Mouse (Mus musculus) kidney, embryonic 15.5 days (tissue): ENCODE results near the gene Mdm2. TPM values are rescaled to one million over a fixed set of nuclear protein-coding genes. Genes with fewer than 3 reads are reported as not detected.

ENCODE experiments used
- ATAC-seq: fragments of 200-750 bp; cut with Nextera tagmentation; replicated peaks from 2 replicates; pipeline ENCODE4 v1.8.0; 2017; ENCODE audit warnings: moderate TSS enrichment; ENCODE audit not compliant: low FRiP score
- H3K27ac ChIP-seq: fragments of 300-500 bp; sonication (generic); 2 replicates; pipeline ENCODE4 v1.5.1; 2015; ENCODE audit warnings: mild to moderate bottlenecking, inconsistent platforms
- H3K27me3 ChIP-seq: fragments of 300-500 bp; sonication (generic); 2 replicates; pipeline ENCODE4 v1.6.1; 2015; ENCODE audit warnings: inconsistent platforms
- H3K36me3 ChIP-seq: fragments of 300-500 bp; sonication (generic); 2 replicates; pipeline ENCODE4 v1.6.1; 2015; ENCODE audit warnings: inconsistent platforms
- H3K4me1 ChIP-seq: fragments of 300-500 bp; sonication (generic); 2 replicates; pipeline ENCODE4 v1.6.1; 2015; ENCODE audit warnings: inconsistent platforms
- H3K4me2 ChIP-seq: fragments of 300-500 bp; sonication (generic); 2 replicates; pipeline ENCODE4 v1.6.1; 2015; ENCODE audit warnings: moderate library complexity, mild to moderate bottlenecking, inconsistent platforms
- H3K4me3 ChIP-seq: fragments of 300-500 bp; sonication (generic); replicated peaks from 2 replicates; pipeline ENCODE4 v1.5.1; 2015; ENCODE audit warnings: mild to moderate bottlenecking, inconsistent platforms
- H3K9ac ChIP-seq: fragments of 300-500 bp; sonication (generic); 2 replicates; pipeline ENCODE4 v1.6.1; 2015; ENCODE audit warnings: mild to moderate bottlenecking, inconsistent platforms
- H3K9me3 ChIP-seq: fragments of 300-500 bp; sonication (generic); replicated peaks from 2 replicates; pipeline ENCODE4 v1.6.1; 2016; ENCODE audit warnings: inconsistent platforms
- WGBS: fragments of 180-500 bp; shearing (Covaris S2); methylation state at CpG from one replicate; pipeline ENCODE4 v1.1.7; 2015; ENCODE audit warnings: mixed read lengths; 5-methylcytosine and 5-hydroxymethylcytosine counted together
- polyA plus RNA-seq: library from polyadenylated mRNA; unstranded; fragments of >200 nt; fragmentation: Nextera tagmentation; extraction: Ambion mirVana; gene quantifications from 2 replicates; pipeline ENCODE4 v1.2.1, GENCODE M21; 2015

Mdm2 gene
- polyA plus RNA-seq, 1 experiment from 2014 or later: 49.7 TPM

GRCm38 (mm10) chr10:117658522-117659429 is 51.8 kb downstream of the Mdm2 start:
- Histone ChIP-seq H3K4me1 (peaks cover 17% of the 10 kb centered on the region), H3K9ac (no peak overlapping the region), H3K27ac (no peak overlapping the region), H3K36me3 (no peaks in the 10 kb centered on the region), H3K4me2 (no peak overlapping the region), H3K9me3 (no peaks in the 10 kb centered on the region), H3K4me3 (no peak overlapping the region), H3K27me3 (no peaks in the 10 kb centered on the region)
- ATAC-seq: no peak
- WGBS: 90% methylated on average over 14 of the region's 14 CpGs

- H3K4me1 ChIP-seq: peaks cover 7% of the 10 kb centered on the region
- H3K4me2 ChIP-seq: no peak overlapping the region
- no peaks in the 10 kb centered on the region for H3K36me3 ChIP-seq
- no peak overlapping the region for H3K9ac ChIP-seq
- no peak for ATAC-seq
- 81% methylated on average over 3 of the region's 3 CpGs for WGBS
- no peaks in the 10 kb centered on the region for H3K27me3 ChIP-seq
- H3K9me3 ChIP-seq: no peaks in the 10 kb centered on the region
- no peak overlapping the region for H3K4me3 ChIP-seq
- no peak overlapping the region for H3K27ac ChIP-seq
Observed at GRCm38 (mm10) chr10:117657659-117658306, 52.8 kb downstream of the Mdm2 start.

- Histone ChIP-seq H3K9me3 (no peaks in the 10 kb centered on the region), H3K4me3 (no peak overlapping the region), H3K27ac (no peak overlapping the region), H3K36me3 (no peaks in the 10 kb centered on the region), H3K9ac (no peak overlapping the region), H3K4me1 (peaks cover 5% of the 10 kb centered on the region; the same call in 1 of the 2 replicates), H3K27me3 (no peaks in the 10 kb centered on the region), H3K4me2 (no peak overlapping the region)
- no peak for ATAC-seq
- WGBS: 80% methylated on average over 7 of the region's 7 CpGs
Observed at GRCm38 (mm10) chr10:117656985-117657658, 53.4 kb downstream of the Mdm2 start.

- Histone ChIP-seq H3K4me1 (peaks cover 5% of the 10 kb centered on the region; the same call in 1 of the 2 replicates), H3K4me3 (no peak overlapping the region), H3K9ac (no peak overlapping the region), H3K4me2 (no peak overlapping the region), H3K27ac (no peak overlapping the region), H3K27me3 (no peaks in the 10 kb centered on the region), H3K36me3 (no peaks in the 10 kb centered on the region), H3K9me3 (no peaks in the 10 kb centered on the region)
- ATAC-seq: no peak
- 78% methylated on average over 6 of the region's 6 CpGs for WGBS
Observed at GRCm38 (mm10) chr10:117656662-117656962, 53.9 kb downstream of the Mdm2 start.

- H3K36me3 ChIP-seq: no peaks in the 10 kb centered on the region
- H3K9me3 ChIP-seq: no peaks in the 10 kb centered on the region
- WGBS: 47% methylated on average over 7 of the region's 7 CpGs
- peaks cover 5% of the 10 kb centered on the region; the same call in 1 of the 2 replicates for H3K4me1 ChIP-seq
- H3K9ac ChIP-seq: no peak overlapping the region
- H3K27me3 ChIP-seq: no peaks in the 10 kb centered on the region
- no peak for ATAC-seq
- no peak overlapping the region for H3K27ac ChIP-seq
- no peak overlapping the region for H3K4me2 ChIP-seq
- no peak overlapping the region for H3K4me3 ChIP-seq
Observed at GRCm38 (mm10) chr10:117655908-117656661, 54.5 kb downstream of the Mdm2 start.

GRCm38 (mm10) chr10:117655460-117655859 is 55.1 kb downstream of the Mdm2 start:
- Histone ChIP-seq H3K9ac (no peak overlapping the region), H3K36me3 (no peaks in the 10 kb centered on the region)
- WGBS: 91% methylated on average over 9 of the region's 9 CpGs

GRCm38 (mm10) chr10:117654576-117655123 is 55.9 kb downstream of the Mdm2 start:
- no peaks in the 10 kb centered on the region for H3K36me3 ChIP-seq
- no peak overlapping the region for H3K27ac ChIP-seq
- 83% methylated on average over 3 of the region's 3 CpGs for WGBS
- no peak overlapping the region for H3K9ac ChIP-seq
- no peaks in the 10 kb centered on the region for H3K9me3 ChIP-seq
- no peak overlapping the region for H3K4me2 ChIP-seq
- H3K27me3 ChIP-seq: no peaks in the 10 kb centered on the region
- H3K4me3 ChIP-seq: no peak overlapping the region
- H3K4me1 ChIP-seq: peaks cover 5% of the 10 kb centered on the region; the same call in 1 of the 2 replicates
- ATAC-seq: no peak

More at GRCm38 (mm10) chr10:117655460-117655859, 55.1 kb downstream of the Mdm2 start:
- Histone ChIP-seq H3K4me3 (no peak overlapping the region), H3K27me3 (no peaks in the 10 kb centered on the region), H3K27ac (no peak overlapping the region), H3K4me1 (peaks cover 5% of the 10 kb centered on the region; the same call in 1 of the 2 replicates), H3K4me2 (no peak overlapping the region), H3K9me3 (no peaks in the 10 kb centered on the region)
- no peak for ATAC-seq

- ATAC-seq: no peak
- H3K27me3 ChIP-seq: no peaks in the 10 kb centered on the region
- H3K4me1 ChIP-seq: peaks cover 5% of the 10 kb centered on the region; the same call in 1 of the 2 replicates
- WGBS: 86% methylated on average over 7 of the region's 7 CpGs
- no peaks in the 10 kb centered on the region for H3K9me3 ChIP-seq
- H3K4me3 ChIP-seq: no peak overlapping the region
- no peak overlapping the region for H3K9ac ChIP-seq
- H3K27ac ChIP-seq: no peak overlapping the region
- H3K36me3 ChIP-seq: no peaks in the 10 kb centered on the region
- H3K4me2 ChIP-seq: no peak overlapping the region
Observed at GRCm38 (mm10) chr10:117653779-117654173, 56.8 kb downstream of the Mdm2 start.

GRCm38 (mm10) chr10:117652930-117653778 is 57.4 kb downstream of the Mdm2 start:
- no peak overlapping the region for H3K4me2 ChIP-seq
- H3K9me3 ChIP-seq: no peaks in the 10 kb centered on the region
- no peaks in the 10 kb centered on the region for H3K36me3 ChIP-seq
- peaks cover 5% of the 10 kb centered on the region; the same call in 1 of the 2 replicates for H3K4me1 ChIP-seq
- H3K27ac ChIP-seq: no peak overlapping the region
- H3K4me3 ChIP-seq: no peak overlapping the region
- ATAC-seq: no peak
- H3K9ac ChIP-seq: no peak overlapping the region
- 82% methylated on average over 8 of the region's 8 CpGs for WGBS
- no peaks in the 10 kb centered on the region for H3K27me3 ChIP-seq

- WGBS: 89% methylated on average over 4 of the region's 4 CpGs
- Histone ChIP-seq H3K27me3 (no peaks in the 10 kb centered on the region), H3K9me3 (no peaks in the 10 kb centered on the region), H3K9ac (no peak overlapping the region), H3K4me1 (peaks cover 9% of the 10 kb centered on the region), H3K4me3 (no peak overlapping the region), H3K4me2 (no peak overlapping the region), H3K27ac (no peak overlapping the region), H3K36me3 (no peaks in the 10 kb centered on the region)
- ATAC-seq: no peak
Observed at GRCm38 (mm10) chr10:117652378-117652774, 58.2 kb downstream of the Mdm2 start.
